Comparison of ENCODE assay signal across 8 mouse cellular contexts in the genomic region with DNA sequence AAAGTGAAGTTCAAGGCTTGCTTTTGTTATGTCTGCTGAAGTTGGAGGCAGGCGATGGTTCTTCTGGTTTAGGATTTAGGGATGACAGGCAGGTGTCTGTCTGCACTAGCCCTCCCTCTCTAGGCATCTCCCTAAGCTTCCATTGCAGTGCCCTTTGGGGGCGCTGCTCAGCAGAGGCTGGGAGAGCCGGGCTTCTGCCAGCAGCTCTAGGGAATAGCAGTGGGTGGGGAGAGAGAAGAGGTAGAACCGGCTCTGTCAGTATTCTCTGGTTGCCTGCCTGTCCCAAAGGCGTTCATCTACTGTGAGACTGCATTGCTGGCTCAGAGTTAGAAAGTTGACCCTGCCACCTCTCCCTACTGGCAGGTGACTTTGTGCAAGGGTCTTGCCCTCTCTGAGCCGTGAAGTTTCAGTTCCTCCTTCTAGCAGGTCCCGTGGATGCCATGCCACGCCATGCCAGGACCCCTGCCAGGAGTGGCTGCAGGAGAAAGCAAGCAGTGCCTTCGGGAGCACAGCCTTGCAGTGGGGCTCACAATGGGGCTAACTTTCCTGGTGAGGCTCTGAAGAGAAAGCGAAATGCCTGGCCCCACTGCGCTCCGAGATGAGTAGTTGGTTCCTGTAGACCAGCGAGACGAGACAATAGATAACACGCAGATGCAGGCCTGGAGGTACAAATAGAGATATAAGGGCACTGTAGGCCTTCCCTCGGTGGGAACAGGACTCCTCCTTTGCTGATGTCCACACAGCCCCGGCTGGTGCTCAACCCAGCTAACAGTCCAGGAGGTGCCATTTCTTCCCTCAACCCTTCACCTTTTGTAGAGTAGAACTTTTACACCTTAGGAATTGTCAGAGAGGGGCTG. TPM values are rescaled to one million over a fixed set of nuclear protein-coding genes. Genes with fewer than 3 reads are reported as not detected.
A peak's percentile ranks its signal among the peaks of the same experiment; 100 is the strongest.
DNase-seq lines count a peak whose midpoint lies in the region; ATAC-seq and TF ChIP-seq lines count a peak whose summit lies in the region.

No protein-coding gene starts in this region.

- peak; percentile 43 for DNase-seq in gastrocnemius, postnatal 14 days
- no peak for DNase-seq in gastrocnemius, adult 8-10 months (ENCODE audit: low spot score in 2 of 2)
- peak; percentile 46 to 66 for DNase-seq in urinary bladder, postnatal 36 days (ENCODE audit: low spot score in 2 of 2)
- DNase-seq in urinary bladder, postnatal 10 days (ENCODE audit: low spot score), result no peak
- no peak for DNase-seq in liver, embryonic 11.5 days (ENCODE audit: low spot score)
- DNase-seq in stomach, postnatal 0 days (ENCODE audit: low spot score), result peak; percentile 80
- DNase-seq in hindbrain, embryonic 11.5 days (ENCODE audit: low spot score), result no peak
- no peak for DNase-seq in urinary bladder, postnatal 4 days (ENCODE audit: low spot score in 2 of 2)

- ATAC-seq in liver, embryonic 11.5 days (replicated peaks; ENCODE audit: low FRiP score), result peak; percentile 77
- ATAC-seq in stomach, postnatal 0 days (ENCODE audit: low FRiP score, low TSS enrichment), result peak; percentile 63
- ATAC-seq in hindbrain, embryonic 11.5 days (ENCODE audit: low FRiP score), result no peak

- peaks cover 12% of the 10 kb centered on the region; the same call in 1 of the 2 replicates for H3K36me3 ChIP-seq in liver, embryonic 11.5 days (ENCODE audit: control insufficient read depth, insufficient read depth, low read length)
- no peaks in the 10 kb centered on the region; the same call in 1 of the 2 replicates for H3K36me3 ChIP-seq in stomach, postnatal 0 days (ENCODE audit: control insufficient read depth, insufficient read depth, low read length)
- H3K36me3 ChIP-seq in hindbrain, embryonic 11.5 days (ENCODE audit: control insufficient read depth, insufficient read depth, low read length), result no peaks in the 10 kb centered on the region

- H3K4me2 ChIP-seq in liver, embryonic 11.5 days, result peak overlapping the region; percentile 55
- no peak overlapping the region for H3K4me2 ChIP-seq in stomach, postnatal 0 days (replicated peaks; ENCODE audit: low read depth)
- H3K4me2 ChIP-seq in hindbrain, embryonic 11.5 days (replicated peaks; ENCODE audit: low read depth, low read length), result no peak overlapping the region

- H3K4me1 ChIP-seq in liver, embryonic 11.5 days (replicated peaks; ENCODE audit: control insufficient read depth, insufficient read depth, low read length), result peaks cover 49% of the 10 kb centered on the region
- H3K4me1 ChIP-seq in stomach, postnatal 0 days (replicated peaks; ENCODE audit: control insufficient read depth, insufficient read depth), result peaks cover 31% of the 10 kb centered on the region
- no peaks in the 10 kb centered on the region for H3K4me1 ChIP-seq in hindbrain, embryonic 11.5 days (replicated peaks; ENCODE audit: control insufficient read depth, insufficient read depth, low read length)

- TF ChIP-seq CTCF in stomach, postnatal 0 days (IDR thresholded peaks at IDR 0.05; ENCODE audit: low read depth), result peak; percentile 71

- no peak overlapping the region for H3K4me3 ChIP-seq in liver, embryonic 11.5 days (ENCODE audit: low read depth, low read length)
- H3K4me3 ChIP-seq in stomach, postnatal 0 days (ENCODE audit: low read depth, low read length), result no peak overlapping the region
- no peak overlapping the region for H3K4me3 ChIP-seq in hindbrain, embryonic 11.5 days (ENCODE audit: low read depth, low read length)

- 0 out of 2 replicates have a peak overlapping the region, but pooled peaks have one; percentile 28 for H3K9ac ChIP-seq in liver, embryonic 11.5 days (ENCODE audit: low read depth, low read length)
- H3K9ac ChIP-seq in stomach, postnatal 0 days (ENCODE audit: low read length), result no peak overlapping the region
- no peak overlapping the region for H3K9ac ChIP-seq in hindbrain, embryonic 11.5 days (ENCODE audit: low read depth, low read length)

- H3K9me3 ChIP-seq in liver, embryonic 11.5 days (ENCODE audit: control insufficient read depth, low read length), result no peaks in the 10 kb centered on the region
- no peaks in the 10 kb centered on the region for H3K9me3 ChIP-seq in stomach, postnatal 0 days (ENCODE audit: control insufficient read depth, low read length)
- H3K9me3 ChIP-seq in hindbrain, embryonic 11.5 days (ENCODE audit: control insufficient read depth, low read length), result no peaks in the 10 kb centered on the region

- H3K27me3 ChIP-seq in liver, embryonic 11.5 days (replicated peaks; ENCODE audit: control insufficient read depth, insufficient read depth, low read length), result no peaks in the 10 kb centered on the region
- no peaks in the 10 kb centered on the region for H3K27me3 ChIP-seq in stomach, postnatal 0 days (ENCODE audit: control insufficient read depth, insufficient read depth, low read length)
- no peaks in the 10 kb centered on the region for H3K27me3 ChIP-seq in hindbrain, embryonic 11.5 days (ENCODE audit: control insufficient read depth, insufficient read depth, low read length)

- H3K27ac ChIP-seq in liver, embryonic 11.5 days (ENCODE audit: low read depth, low read length), result peak overlapping the region; percentile 51
- peak overlapping the region; percentile 81 for H3K27ac ChIP-seq in stomach, postnatal 0 days (replicated peaks)
- no peak overlapping the region for H3K27ac ChIP-seq in hindbrain, embryonic 11.5 days (ENCODE audit: low read depth, low read length)

- WGBS in liver, embryonic 11.5 days, result 54% methylated on average over 17 of the region's 17 CpGs
- 48% methylated on average over 17 of the region's 17 CpGs for WGBS in stomach, postnatal 0 days
- WGBS in hindbrain, embryonic 11.5 days, result 69% methylated on average over 17 of the region's 17 CpGs

- intact Hi-C loops in gastrocnemius, postnatal 14 days (cut with DNase I; ENCODE audit: low total_unique reads), result no loop called here

- no peak for TF ChIP-seq EP300 in stomach, postnatal 0 days (optimal IDR thresholded peaks at IDR 0.05)

RNA-seq across cellular contexts. Expression of gene Capzb, which starts 19.5 kb away (rescaled TPM):
- total RNA-seq in gastrocnemius, postnatal 14 days (2021), result 100 to 1,000 TPM; 590 to 617 TPM
- total RNA-seq in gastrocnemius, adult 8-10 months (2022), result 100 to 1,000 TPM; 439 to 500 (median 472) TPM
- 250 and 257 TPM in 2 replicates for polyA plus RNA-seq in liver, embryonic 11.5 days (2014; fragmentation: Nextera tagmentation; extraction: Ambion mirVana)
- 341 and 344 TPM in 2 replicates for polyA plus RNA-seq in stomach, postnatal 0 days (2015; fragmentation: Nextera tagmentation; extraction: Ambion mirVana)
- 239 and 255 TPM in 2 replicates for polyA plus RNA-seq in hindbrain, embryonic 11.5 days (2014; fragmentation: Nextera tagmentation; extraction: Ambion mirVana)

Comparison
In these comparisons a context has a peak if more than half of its experiments do, and no peak if none do; other contexts are left out.
1. DNase-seq: peak in gastrocnemius, postnatal 14 days (single experiment), urinary bladder, postnatal 36 days (2 of 2) and stomach, postnatal 0 days (single experiment); none in gastrocnemius, adult 8-10 months (0 of 2), urinary bladder, postnatal 10 days (single experiment), liver, embryonic 11.5 days (single experiment), hindbrain, embryonic 11.5 days (single experiment) and urinary bladder, postnatal 4 days (0 of 2).